Mouse (Mus musculus) ES-E14 (cell line): ENCODE data around the gene Slc25a33.

Source experiments
- CHD2 ChIP-seq: IDR thresholded peaks from 2 replicates; pipeline ENCODE4 v1.6.1; 2014; ENCODE audit warnings: mild to moderate bottlenecking, low read depth, low read length, inconsistent platforms
- HCFC1 ChIP-seq: IDR thresholded peaks from 2 replicates; pipeline ENCODE4 v1.6.1; 2012; ENCODE audit warnings: low read length, inconsistent platforms, borderline replicate concordance; ENCODE audit not compliant: insufficient read depth
- MAFK ChIP-seq: IDR thresholded peaks from 2 replicates; pipeline ENCODE4 v1.6.1; 2014; ENCODE audit warnings: mild to moderate bottlenecking, low read depth, low read length, inconsistent platforms; ENCODE audit not compliant: insufficient read depth
- ZNF384 ChIP-seq: IDR thresholded peaks from 2 replicates; pipeline ENCODE4 v1.6.1; 2012; ENCODE audit warnings: low read depth, low read length, inconsistent platforms

GRCm38 (mm10) chr4:149730827-149731226 is 43.2 kb downstream of the Slc25a33 start:
- TF ChIP-seq MAFK (no peak), HCFC1 (no peak), ZNF384 (no peak), CHD2 (no peak)
